Mouse (Mus musculus) left cerebral cortex, postnatal 25 days (tissue): ENCODE data around the gene Ppp3ca. TPM values are rescaled to one million over a fixed set of nuclear protein-coding genes. Genes with fewer than 3 reads are reported as not detected.

Experiments
- DNase-seq, 2 experiments: peaks; one replicate each; pipeline ENCODE4 v3.0.0; 2022; ENCODE audit warnings: low spot score in 2 of 2, mixed read lengths in 1 of 2
- intact Hi-C: fragments of 180-260 bp; cut with DNase I; formaldehyde crosslinking; loops from one replicate; pipeline ENCODE4 v1.15.1; 2025
- total RNA-seq, 2 experiments: library from RNA; stranded (reverse); gene quantifications; 2 replicates each; pipeline ENCODE4 v1.2.3; 2021

The Ppp3ca gene
- total RNA-seq, 2 experiments from 2014 or later, result 857 to 891 TPM

DNA sequence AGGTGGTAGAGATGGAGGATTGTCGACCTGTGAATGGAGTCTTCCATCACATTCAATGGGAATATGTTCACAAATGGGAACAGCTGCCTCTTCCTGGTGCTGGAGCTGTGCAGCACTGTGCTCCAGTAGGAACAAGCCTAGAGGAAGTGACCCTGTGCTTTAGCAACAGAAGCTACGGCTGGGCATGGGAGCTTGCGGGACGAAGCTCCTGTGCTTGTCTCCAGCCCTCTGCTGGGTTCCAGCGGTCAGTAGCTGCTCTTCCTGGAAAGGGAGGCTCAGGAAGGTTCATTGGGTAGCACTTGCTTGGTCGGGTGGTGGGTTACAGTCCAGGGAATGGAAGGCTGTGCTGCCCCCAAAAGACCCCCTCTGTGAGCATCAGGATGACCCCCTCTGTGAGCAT, 46.3 kb downstream of the Ppp3ca start:
- intact Hi-C loops, result no loop called here
- no peak for DNase-seq

DNA sequence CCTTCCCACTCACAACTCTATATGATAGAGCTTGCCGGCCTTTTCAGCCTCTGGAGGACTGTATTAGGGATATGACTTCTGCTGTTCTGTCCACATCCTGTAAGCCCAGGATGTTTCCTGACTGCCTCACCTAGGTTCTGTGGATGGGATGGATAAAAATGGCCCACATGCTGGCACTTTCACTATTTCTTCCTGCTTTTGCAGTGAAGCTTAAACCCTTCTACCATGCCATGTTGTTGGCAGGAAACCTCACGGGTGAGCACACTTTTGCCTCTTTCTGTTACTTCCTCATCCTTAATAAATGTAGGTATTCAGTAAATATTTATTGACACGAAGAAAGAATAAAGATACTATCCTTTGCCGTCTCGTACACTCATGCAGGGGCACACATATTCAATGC, 48.5 kb downstream of the Ppp3ca start:
- intact Hi-C loops, result no loop called here
- no peak for DNase-seq

DNA sequence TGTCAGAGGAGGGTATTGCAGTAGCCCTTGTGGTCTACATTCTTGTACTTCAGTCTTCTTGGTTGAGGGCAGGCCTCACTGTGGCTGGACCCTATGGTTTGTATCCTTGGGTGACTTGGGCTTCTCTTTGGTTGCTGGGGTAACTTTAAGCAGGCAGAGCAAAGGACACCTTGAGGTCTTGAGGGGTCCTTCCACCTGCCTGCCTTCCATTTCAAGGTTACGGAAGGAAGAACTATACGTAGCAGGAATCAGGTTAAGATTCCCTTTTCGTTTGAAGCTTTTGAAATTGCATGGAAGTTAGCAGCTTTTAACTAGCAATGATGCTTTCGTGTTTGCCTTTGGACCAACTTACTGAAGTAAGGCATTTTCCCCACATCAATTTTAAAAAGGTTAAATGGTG, 51.3 kb downstream of the Ppp3ca start:
- DNase-seq, result no peak
- intact Hi-C loops, result no loop called here

DNA sequence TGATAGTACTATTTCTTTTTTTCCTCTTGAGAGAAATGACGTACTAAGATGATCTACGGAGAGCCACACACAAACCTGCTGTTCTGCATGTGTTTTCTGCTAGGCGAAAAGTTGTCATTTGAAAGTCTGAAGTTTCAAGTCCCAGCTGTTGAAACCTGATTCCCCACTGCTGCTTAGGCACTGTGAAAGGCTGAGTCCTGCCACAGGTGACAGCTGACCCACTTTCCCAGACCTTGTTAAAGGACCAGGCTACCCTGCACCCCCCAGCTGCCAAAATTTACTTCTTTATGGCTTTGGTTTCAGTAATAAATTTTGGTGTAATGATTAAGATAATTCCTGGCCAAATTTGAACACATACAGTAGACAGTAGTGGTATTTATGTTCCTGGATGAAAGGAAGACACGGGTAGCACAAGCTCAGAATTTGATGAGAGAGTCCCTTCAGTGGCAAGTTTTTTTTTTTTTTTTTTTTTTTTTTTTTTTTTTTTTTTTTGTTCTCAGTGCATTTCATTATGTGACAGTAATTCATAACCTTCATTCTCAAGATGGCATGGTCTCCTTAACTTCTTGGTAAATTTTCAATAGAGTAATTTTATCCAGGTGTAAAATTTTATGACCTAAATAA, 52.0 kb downstream of the Ppp3ca start:
- intact Hi-C loops, result no loop called here
- DNase-seq, result no peak

DNA sequence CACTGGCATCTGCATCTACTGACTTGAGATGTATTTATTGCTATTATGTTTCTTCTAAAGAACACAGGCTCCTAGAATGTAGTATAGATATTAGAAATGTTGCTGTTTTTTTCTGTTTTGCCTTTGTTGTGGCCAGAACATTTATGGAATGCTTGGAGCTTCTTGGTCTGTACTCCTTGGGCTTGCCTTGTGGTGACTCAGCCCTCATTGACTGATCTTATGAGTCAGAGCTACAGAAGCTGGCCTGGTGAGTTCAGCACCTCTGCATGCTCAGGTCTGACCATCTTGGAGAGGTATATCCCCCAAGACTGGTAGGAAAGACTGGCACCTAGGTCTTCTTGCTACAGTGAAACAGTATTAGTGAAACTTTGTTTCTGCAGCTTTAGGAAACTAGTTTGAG, 52.6 kb downstream of the Ppp3ca start:
- DNase-seq, result no peak
- intact Hi-C loops, result no loop called here

DNA sequence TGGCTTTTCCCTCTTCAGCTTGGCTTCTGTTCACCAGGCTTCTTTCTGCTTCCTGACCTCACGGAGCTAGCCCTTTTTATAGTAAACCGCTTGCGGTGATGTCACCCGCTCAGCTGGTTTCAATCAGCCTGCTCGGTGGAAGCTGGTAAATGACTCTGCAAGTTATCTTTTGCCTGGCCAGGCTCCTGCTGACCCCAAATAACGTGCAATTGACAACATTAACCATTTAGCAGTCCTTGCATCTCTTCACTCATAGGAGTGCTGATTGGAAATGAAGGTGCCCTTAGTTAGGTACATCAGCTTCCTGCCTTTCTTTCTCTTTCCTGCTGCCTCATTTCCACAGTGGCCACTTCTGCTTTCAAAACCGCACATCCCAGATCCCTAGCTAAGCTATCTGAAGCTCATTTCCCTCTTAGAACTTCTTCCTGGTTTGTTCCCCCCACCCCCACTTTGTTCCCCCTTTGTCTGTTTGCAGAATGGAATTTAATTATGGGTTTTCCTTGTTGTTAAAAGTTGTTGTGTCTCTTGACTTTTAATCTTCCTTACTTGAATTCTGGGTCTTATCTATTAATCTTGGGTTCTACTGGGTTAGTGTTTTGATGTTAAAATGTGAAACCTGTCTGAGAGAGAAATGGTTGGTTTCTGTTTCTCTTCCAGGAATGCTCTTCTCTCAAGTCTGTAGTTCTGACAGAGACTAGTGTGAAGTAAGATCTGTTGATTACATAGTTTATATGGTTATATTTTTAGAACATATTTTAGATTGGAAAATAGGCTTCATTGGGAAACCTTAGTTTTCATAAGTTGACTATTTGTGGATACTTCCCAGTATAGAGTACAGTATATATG, 55.6 kb downstream of the Ppp3ca start:
- DNase-seq, result peak; percentile 48 to 79
- intact Hi-C loops, result no loop called here

DNA sequence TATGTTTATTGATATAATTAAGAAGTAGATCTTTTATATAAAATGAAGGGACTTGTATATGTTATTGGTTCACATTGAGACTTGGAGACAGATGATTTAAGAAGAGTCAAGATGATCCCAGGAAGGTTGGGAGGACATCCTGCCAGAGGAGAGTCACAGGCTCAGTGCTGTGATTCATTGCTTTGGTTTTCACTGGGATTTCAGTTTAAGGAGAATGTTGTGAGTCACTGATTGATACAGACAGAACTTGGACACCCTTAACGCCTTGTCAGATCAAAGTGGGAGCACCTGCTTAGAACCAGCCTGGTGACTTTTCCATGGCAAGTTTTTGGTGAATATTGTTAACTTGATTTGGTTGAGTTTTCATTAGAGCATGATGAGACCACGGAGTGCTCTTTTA, 58.0 kb downstream of the Ppp3ca start:
- intact Hi-C loops, result no loop called here
- DNase-seq, result no peak

DNA sequence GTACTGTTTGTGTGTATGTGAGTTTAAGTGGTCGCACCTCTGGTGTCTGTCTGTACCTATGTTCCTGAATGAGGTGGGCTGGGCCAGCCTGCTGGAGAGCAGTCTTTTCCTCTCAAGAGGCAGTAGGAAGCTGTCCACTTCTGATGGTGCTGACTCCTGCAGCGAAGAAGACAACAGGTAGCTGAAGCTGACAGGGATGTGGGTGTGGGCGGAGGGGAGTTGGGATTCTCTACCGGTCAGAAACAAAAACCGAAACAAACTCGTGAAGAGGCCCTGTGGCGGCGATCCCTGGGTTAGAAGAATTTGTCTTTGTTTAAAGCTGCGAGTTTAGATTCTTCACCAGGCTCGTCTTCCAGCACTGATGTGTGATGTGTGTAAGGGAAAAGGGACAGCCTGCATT, 60.1 kb downstream of the Ppp3ca start:
- intact Hi-C loops, result no loop called here

DNA sequence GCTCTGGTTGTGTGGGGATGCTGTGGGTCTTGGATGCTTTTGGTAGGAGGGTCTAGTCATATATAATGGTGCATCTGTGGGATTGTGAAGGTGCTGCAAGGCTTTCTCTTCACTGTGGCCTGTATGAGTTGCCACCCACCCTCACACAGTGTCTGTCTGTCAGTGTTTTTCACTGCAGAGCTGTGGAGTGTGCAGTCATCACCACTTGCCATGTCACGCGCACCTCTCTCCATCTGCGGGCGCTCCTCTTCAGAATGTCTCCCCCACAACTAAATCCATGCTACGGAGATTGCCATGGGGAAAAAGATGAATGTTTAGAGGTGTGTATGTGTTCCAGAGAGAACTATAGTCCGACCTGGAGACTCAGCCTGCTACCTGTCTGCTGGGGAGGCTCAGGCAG, 61.7 kb downstream of the Ppp3ca start:
- intact Hi-C loops, result no loop called here
- no peak for DNase-seq

More for the DNA sequence above, 60.1 kb downstream of the Ppp3ca start:
- DNase-seq, result no peak

DNA sequence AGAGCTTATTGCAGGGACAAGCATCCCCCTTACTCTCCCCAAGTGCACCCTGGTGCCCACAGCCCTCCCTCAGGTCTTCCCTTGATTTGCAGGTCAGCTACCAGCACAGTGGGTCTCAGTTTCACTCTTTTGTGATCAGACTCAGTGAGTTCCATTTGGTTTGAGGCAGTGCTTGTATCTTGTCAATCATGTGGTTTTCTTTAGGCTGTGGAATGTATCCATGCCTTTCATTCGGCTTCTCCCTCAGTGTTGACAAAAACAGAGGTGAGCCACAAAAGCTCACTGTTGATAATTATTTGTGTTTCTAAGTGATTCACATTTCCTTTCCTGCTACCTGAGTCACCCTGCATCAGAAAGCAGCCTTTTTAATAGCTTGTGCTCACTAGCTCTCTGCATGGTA, 66.1 kb downstream of the Ppp3ca start:
- DNase-seq, result no peak
- intact Hi-C loops, result no loop called here

DNA sequence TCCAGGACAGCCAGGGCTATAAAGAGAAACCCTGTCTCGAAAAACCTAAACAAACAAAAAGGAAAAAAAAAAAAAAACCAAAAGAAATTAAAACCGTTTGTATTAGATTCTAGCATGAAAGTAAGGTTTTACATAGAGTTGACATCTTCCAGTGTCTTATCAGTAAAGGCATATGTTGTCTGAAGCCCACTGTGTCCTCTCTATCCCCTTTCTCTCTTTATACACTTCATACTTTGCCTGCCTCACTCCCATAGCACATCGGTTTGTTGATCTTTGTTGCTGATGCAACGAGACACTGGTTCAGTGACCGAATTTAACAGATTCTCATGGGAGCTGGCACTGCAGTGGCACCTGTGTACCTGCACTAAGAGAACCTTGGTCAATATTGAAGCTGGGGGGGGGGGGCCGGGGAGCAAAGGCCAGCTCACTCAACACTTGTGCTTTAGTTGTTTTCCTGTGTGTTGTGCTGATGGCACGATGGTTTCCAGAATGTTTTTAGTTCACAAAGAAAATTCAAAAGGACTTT, 66.9 kb downstream of the Ppp3ca start:
- DNase-seq, result no peak
- intact Hi-C loops, result no loop called here

DNA sequence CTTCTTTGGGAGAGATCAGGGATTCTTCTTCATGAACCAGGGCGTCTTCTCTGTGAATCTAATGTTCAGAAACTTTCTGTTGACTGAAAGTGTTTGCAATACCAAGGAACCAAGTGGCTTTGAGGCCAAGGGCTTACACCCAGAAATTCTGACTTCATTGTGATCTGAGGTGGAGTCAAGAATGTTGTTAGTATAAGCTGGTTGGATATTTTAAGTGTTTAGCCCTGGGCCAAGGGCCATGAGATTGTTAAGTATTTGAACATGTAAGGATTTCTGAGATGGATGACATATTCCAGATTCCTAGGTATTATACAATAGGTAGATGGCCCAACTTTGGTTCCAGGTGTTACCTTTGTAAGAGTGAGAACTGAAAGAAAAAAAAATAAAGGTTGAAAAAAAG, 68.5 kb downstream of the Ppp3ca start:
- intact Hi-C loops, result no loop called here
- DNase-seq, result no peak

DNA sequence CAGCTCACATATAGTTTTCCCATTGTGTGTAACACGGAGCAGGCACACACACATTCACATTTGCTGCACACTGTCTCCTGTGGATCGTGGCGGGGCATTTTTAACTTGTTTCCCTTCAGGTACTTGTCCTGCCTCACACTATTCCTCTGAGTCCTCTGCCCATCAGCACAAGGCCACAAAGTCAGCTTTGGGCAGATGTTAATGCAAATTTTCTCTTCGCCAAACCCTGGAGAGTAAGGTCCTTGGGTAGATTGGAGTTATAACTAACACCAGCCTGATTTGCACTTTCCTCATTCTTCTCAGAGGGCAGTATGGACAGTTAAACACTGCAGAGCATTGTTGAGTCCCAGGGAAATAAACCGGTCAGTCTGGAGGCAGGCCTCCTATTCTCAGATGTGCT, 69.0 kb downstream of the Ppp3ca start:
- intact Hi-C loops, result no loop called here
- DNase-seq, result no peak

DNA sequence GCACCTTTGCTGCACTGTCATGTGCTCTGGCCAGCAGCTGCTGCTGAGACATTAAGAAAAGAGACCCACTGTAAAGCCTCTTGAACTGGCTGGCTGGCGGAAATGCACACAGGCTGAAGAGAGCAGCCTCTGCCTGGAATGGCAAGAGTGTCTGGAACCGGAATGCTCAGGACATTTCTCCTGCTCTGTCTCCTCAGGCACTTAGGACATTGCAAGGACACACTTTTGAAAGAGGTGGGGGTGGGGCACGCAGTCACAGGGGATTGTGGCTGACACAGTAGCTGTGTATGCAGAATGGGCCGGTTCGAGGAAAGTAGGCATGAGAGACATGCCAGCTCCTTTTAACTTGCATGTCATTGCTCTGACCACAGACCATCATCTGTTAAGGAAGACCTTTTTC, 71.7 kb downstream of the Ppp3ca start:
- intact Hi-C loops, result no loop called here
- no peak for DNase-seq

DNA sequence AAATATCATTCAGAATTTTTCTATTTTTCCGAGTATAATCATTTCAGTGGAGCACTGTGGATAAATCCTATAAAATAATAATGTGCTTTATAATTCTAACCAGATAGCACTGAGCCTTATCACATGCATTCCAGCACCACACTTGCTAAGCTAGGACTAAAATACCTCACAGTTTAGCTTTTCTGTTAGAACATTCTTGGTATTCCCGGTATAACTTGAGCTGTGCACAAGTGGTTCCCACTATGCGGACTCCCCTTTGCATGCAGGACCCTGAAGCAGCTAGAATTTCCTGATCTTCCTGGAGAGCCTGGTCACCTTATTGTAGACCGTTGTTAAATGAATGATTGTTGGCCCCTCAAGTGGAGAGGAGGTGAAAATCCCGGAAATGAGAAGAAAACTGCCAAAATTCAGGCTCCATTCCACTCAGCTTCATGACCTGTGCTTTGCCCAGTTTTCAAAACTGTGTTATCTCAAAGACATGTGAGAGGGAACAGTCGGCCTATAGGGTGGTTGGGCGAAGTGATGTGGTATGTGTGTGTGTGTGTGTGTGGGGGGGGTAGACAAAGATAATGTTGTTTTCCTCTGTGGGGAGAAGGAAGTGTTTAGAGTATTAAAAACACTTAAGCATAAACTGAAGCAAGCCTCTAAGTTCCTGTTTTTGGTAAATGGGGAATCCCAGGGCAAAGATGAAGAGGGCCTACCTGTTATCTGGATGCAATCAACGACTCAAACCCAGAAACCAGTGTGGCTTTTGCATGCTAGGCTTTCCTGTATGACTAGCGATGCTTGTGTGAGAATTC, 72.5 kb downstream of the Ppp3ca start:
- DNase-seq, result no peak
- intact Hi-C loops, result no loop called here

DNA sequence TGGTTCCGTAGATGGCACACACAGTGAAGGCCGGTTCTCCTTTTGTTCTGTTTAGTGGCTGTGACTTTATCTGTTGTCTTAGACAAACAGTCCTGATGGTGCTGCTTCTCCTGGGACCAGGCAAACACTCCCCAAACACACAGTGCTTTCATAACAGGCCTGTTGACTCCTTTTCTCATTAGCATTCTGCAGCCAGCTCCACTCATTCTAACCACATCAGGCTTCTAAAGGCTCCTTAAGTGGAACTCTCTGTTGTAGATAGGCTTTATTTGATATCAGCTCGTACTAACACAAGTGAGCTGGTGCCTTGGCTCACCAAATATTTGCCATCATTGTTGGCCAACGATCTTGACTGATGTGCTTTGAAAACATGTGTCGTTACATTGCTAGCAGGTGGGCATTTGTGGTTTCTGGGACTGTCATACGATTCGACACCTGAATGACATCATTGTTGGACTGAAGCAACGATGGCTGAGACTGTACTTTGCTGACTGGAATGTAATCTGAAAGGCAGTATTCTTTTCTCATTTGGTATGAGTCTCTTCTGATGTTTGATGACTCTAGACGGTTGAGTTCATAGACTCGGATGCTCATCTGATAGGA, 74.5 kb downstream of the Ppp3ca start:
- intact Hi-C loops, result no loop called here
- DNase-seq, result no peak

DNA sequence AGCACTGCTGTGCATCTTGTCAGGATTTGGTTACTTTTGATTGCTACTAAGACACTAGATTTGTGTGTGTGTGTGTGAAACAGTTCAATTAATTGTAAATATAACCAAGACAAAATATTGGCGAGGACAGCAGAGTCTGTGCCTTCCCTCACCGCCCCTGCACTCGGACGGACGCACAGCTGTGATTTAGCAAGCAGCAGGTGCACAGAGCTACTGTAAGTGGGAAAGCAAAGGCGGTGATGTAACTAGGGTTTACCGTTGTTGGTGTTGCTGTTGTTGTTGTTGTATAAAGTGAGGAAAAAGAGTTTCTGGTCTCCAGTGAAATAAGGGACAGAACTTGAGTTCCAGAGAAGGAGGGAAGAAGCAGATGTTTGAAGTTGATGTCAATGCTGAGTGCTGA, 75.5 kb downstream of the Ppp3ca start:
- DNase-seq, result no peak
- intact Hi-C loops, result no loop called here

DNA sequence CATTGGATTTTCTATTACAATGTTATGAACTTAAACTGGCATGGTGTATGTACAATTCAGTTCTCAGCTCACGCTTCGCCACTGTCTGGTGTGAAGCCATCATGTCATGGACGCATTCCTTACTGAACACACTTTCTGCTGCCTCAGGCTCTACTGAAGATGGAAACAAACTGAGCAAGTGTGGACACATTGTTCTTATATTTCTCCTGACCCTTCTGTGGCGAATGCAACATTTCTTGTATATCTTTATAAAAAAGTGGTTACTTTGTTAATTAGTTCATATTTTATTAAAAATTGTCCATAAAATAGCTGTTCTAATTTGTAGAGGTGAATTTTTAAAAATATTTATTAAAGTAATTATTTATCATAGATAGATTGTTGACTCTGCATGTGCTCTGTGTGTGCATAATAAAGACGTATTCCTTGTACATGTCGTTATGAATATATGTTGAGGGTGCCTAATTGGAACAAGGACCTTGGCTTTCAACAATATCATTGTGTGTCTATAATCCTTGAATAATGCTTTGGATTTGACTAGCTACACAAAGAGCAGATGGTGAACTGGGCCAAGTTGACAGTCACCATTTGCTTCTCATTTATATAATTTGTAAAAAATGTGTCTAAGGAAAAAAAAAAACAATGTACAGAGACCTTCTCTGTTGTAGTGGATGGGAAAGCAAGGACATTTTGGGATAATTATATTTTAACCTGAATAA, 79.0 kb downstream of the Ppp3ca start:
- DNase-seq, result no peak
- intact Hi-C loops, result no loop called here

DNA sequence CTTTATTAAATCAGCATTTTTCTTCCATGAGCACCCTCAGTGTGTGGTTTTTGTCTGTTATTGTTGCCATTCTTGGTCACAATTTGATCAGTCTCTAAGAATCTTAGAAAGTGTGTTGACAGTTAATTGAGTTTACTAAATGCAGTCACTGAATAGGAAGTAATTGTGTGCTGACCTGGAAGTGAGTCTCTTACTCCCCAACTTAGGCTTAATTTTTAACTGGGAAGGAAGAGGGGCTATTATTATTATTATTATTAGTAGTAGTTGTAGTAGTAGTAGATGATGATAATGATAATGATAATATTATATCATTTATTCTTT, 79.5 kb downstream of the Ppp3ca start:
- intact Hi-C loops, result no loop called here
- no peak for DNase-seq

DNA sequence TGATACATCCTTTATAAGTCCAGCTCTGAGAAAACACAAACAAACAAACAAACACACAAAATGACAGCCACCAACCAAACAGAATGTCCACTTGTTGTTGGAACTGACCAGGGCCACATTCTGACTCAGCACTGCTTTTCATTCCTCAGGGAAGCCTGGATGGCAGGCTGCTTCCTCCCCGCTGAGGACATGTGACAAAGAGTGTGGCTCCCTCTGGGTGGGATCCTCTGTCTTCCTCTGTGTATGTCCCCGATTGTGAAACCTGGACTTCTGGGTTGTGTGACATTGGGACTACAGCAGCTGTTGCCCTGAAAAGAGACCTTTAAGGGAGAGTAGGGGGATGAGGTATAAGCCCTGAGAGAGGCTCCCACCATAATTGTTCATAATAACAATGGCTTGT, 80.0 kb downstream of the Ppp3ca start:
- intact Hi-C loops, result no loop called here
- no peak for DNase-seq
